Mouse (Mus musculus) stomach, postnatal 0 days (tissue): Measurements from ENCODE around the gene Tmem265. TPM values are rescaled to one million over a fixed set of nuclear protein-coding genes. Genes with fewer than 3 reads are reported as not detected.

Experiments used
- ATAC-seq: fragments of 200-750 bp; cut with Nextera tagmentation; 2 replicates; pipeline ENCODE4 v1.8.0; 2017; ENCODE audit not compliant: low FRiP score, low TSS enrichment
- DNase-seq: peaks from one replicate; pipeline ENCODE4 v3.0.0-alpha.2; 2016; ENCODE audit warnings: low spot score
- H3K27ac ChIP-seq: fragments of 300-500 bp; sonication (generic); replicated peaks from 2 replicates; pipeline ENCODE4 v1.5.1; 2014; ENCODE audit warnings: mild to moderate bottlenecking, control low read depth
- H3K27me3 ChIP-seq: fragments of 300-500 bp; sonication (generic); 2 replicates; pipeline ENCODE4 v1.6.1; 2014; ENCODE audit warnings: low read length; ENCODE audit not compliant: control insufficient read depth, insufficient read depth
- H3K36me3 ChIP-seq: fragments of 300-500 bp; sonication (generic); 2 replicates; pipeline ENCODE4 v1.6.1; 2014; ENCODE audit warnings: low read length, mixed read lengths; ENCODE audit not compliant: control insufficient read depth, insufficient read depth
- H3K4me1 ChIP-seq: fragments of 300-500 bp; sonication (generic); replicated peaks from 2 replicates; pipeline ENCODE4 v1.6.1; 2014; ENCODE audit warnings: antibody characterized with exemption; ENCODE audit not compliant: control insufficient read depth, insufficient read depth
- H3K4me2 ChIP-seq: fragments of 300-500 bp; sonication (generic); replicated peaks from 2 replicates; pipeline ENCODE4 v1.6.1; 2014; ENCODE audit warnings: low read depth, mild to moderate bottlenecking, control low read depth, moderate library complexity
- H3K4me3 ChIP-seq: fragments of 300-500 bp; sonication (generic); 2 replicates; pipeline ENCODE4 v1.5.1; 2014; ENCODE audit warnings: low read depth, low read length, control low read depth
- H3K9ac ChIP-seq: fragments of 300-500 bp; sonication (generic); 2 replicates; pipeline ENCODE4 v1.6.1; 2014; ENCODE audit warnings: mild to moderate bottlenecking, low read length, control low read depth, mixed read lengths
- H3K9me3 ChIP-seq: fragments of 300-500 bp; sonication (generic); 2 replicates; pipeline ENCODE4 v1.6.1; 2016; ENCODE audit warnings: low read length; ENCODE audit not compliant: control insufficient read depth
- CTCF ChIP-seq: IDR thresholded peaks from 2 replicates; pipeline ENCODE4 v1.5.1; 2016; ENCODE audit warnings: antibody characterized with exemption, low read depth, mild to moderate bottlenecking, moderate library complexity
- EP300 ChIP-seq: optimal IDR thresholded peaks from 2 replicates; pipeline ENCODE3; 2016; ENCODE audit warnings: antibody characterized with exemption
- WGBS: fragments of 180-500 bp; shearing (Covaris S2); extraction: QIAGEN DNeasy Blood & Tissue Kit; methylation state at CpG from one replicate; pipeline ENCODE4 v1.1.7; 2014; 5-methylcytosine and 5-hydroxymethylcytosine counted together
- polyA plus RNA-seq: library from polyadenylated mRNA; unstranded; fragments of >200 nt; fragmentation: Nextera tagmentation; extraction: Ambion mirVana; gene quantifications from 2 replicates; pipeline ENCODE4 v1.2.1, GENCODE M21; 2015

Gene Tmem265
- polyA plus RNA-seq, 1 experiment from 2014 or later, result 24.3 TPM

DNA sequence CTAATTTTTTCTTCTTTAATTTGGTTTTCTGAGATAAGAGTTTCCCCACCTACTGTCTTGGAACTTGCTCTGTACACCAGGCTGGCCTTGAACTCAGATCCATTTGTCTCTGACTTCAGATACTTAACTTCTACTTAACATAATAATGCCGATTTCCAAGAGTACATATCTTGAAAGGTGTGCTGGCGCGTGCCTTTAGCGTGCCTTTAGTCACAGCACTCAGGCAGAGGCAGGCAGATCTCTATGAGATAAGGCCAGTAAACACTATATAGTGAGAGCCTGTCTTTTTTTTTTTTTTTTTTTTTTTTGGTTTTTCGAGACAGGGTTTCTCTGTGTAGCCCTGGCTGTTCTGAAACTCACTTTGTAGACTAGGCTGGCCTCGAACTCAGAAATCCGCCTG, 44.8 kb upstream of the Tmem265 start:
- H3K4me3 ChIP-seq, result no peak overlapping the region
- no peak overlapping the region for H3K27ac ChIP-seq
- no peaks in the 10 kb centered on the region for H3K9me3 ChIP-seq
- ATAC-seq (no peak), DNase-seq (no peak)
- no peaks in the 10 kb centered on the region for H3K4me1 ChIP-seq
- H3K27me3 ChIP-seq, result no peaks in the 10 kb centered on the region
- no peak overlapping the region for H3K9ac ChIP-seq
- TF ChIP-seq EP300, result no peak
- no peak for TF ChIP-seq CTCF
- 93% methylated on average over 6 of the region's 7 CpGs for WGBS
- peaks cover 12% of the 10 kb centered on the region for H3K36me3 ChIP-seq
- no peak overlapping the region for H3K4me2 ChIP-seq

DNA sequence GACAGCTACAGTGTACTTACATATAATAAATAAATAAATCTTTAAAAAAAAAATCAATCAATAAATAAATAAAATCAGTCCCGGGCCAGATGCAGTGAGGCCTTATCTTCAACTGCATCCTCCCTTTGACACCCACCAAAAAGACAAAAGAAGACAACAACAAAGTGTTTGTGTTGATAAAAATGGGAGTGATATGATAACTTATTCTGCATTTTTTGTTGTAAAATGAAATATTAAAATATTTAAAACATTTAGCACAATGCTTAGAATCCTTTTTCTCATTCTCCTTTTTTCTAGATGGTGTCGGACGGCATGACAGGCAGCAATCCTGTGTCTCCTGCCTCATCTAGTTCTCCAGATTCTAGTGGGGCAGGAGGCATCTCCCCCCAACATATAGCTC, 41.9 kb upstream of the Tmem265 start, which contains the start of gene Gm42715:
Gene Gm42715 (plus strand): TSS at position 301 of the 400 bp plus-strand sequence.
- H3K4me2 ChIP-seq, result no peak within 1 kb of the TSS
- H3K27me3 ChIP-seq, result no peaks in the 10 kb centered on the region
- no peak within 1 kb of the TSS for H3K9ac ChIP-seq
- no peaks in the 10 kb centered on the region for H3K9me3 ChIP-seq
- ATAC-seq (no peak), DNase-seq (no peak)
- no peak within 1 kb of the TSS for H3K4me3 ChIP-seq
- H3K36me3 ChIP-seq, result peaks cover 23% of the 10 kb centered on the region
- H3K4me1 ChIP-seq, result no peaks in the 10 kb centered on the region
- no peak within 1 kb of the TSS for H3K27ac ChIP-seq
- 89% methylated on average over 3 of the region's 3 CpGs for WGBS
- TF ChIP-seq CTCF (no peak), EP300 (no peak)

DNA sequence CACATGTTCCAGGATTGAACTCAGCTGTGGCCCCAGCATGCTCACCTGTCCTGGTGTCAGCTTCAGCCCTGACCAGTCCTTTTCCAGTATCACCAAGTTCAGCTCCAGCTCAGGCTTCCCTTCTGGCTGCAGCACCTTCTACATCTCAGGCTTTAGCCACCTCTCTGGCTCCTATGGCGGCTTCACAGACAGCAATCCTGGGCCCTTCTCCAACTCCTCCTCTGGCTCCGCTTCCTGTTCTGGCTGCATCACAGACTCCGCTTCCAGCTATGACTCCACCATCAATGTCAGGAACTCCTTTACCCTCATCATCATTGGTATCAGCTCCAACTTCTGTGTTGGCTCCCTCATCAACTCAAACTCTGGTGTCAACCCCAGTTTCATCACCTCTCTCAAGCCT, 19.5 kb upstream of the Tmem265 start:
- Histone ChIP-seq H3K4me1 (no peaks in the 10 kb centered on the region), H3K9me3 (no peaks in the 10 kb centered on the region), H3K36me3 (peaks cover 53% of the 10 kb centered on the region), H3K4me3 (no peak overlapping the region), H3K4me2 (no peak overlapping the region), H3K27me3 (no peaks in the 10 kb centered on the region), H3K27ac (no peak overlapping the region), H3K9ac (no peak overlapping the region)
- 80% methylated on average over 3 of the region's 3 CpGs for WGBS
- DNase-seq (no peak), ATAC-seq (no peak)
- TF ChIP-seq CTCF (no peak), EP300 (no peak)

DNA sequence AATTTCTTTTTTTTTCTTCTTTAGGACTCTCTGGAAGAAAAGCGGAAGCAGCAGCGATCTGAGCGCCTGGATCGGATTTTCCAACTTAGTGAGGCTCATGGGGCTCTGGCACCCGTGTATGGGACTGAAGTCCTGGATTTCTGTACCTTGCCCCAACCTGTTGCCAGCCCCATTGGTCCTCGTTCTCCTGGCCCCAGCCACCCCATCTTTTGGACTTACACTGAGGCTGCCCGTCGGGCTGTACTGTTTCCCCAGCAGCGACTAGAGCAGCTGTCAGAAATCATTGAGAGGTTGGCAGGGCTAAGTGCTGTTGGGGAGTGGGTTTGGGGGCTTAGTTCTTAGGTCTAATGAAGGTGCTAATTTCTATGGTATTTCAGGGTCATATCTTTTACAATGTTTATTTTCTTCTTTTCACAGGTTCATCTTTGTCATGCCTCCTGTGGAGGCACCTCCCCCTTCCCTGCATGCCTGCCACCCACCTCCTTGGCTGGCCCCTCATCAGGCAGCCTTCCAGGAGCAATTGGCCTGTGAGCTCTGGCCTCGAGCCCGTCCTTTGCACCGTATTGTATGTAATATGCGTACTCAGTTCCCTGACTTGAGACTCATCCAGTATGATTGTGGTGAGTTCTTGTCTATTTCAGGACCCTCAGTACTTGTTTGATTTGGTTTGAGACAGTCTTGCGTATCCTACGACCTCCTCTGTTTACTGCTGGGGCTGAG, 11.9 kb upstream of the Tmem265 start:
- Histone ChIP-seq H3K9ac (no peak overlapping the region), H3K27ac (no peak overlapping the region), H3K4me1 (no peaks in the 10 kb centered on the region), H3K4me3 (no peak overlapping the region), H3K36me3 (peaks cover 26% of the 10 kb centered on the region), H3K9me3 (no peaks in the 10 kb centered on the region), H3K27me3 (no peaks in the 10 kb centered on the region), H3K4me2 (no peak overlapping the region)
- ATAC-seq, result no peak
- TF ChIP-seq EP300, result no peak
- TF ChIP-seq CTCF, result no peak
- 88% methylated on average over 15 of the region's 15 CpGs for WGBS
- DNase-seq, result no peak

DNA sequence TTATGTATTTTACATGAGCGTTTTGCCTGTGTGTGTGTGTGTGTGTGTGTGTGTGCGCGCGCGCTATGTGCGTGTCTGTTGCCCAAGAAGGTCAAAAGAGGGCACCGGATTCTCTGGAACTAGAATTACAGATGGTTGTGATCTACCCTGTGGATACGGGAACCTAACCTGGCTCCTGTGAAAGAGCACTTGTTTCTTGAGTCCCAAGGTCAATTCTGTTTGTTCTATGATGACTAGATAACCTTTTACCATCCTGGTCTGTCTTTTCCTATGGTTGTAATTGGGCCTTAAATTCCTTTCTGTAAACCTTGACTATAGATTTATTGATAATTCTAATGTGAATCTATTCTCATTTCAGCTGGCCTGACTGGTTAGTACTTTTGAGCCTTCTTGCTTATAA, 9.6 kb upstream of the Tmem265 start:
- H3K4me1 ChIP-seq, result no peaks in the 10 kb centered on the region
- H3K4me3 ChIP-seq, result no peak overlapping the region
- H3K9me3 ChIP-seq, result no peaks in the 10 kb centered on the region
- H3K4me2 ChIP-seq, result no peak overlapping the region
- 91% methylated on average over 8 of the region's 8 CpGs for WGBS
- H3K9ac ChIP-seq, result no peak overlapping the region
- no peak overlapping the region for H3K27ac ChIP-seq
- ATAC-seq (no peak), DNase-seq (no peak)
- TF ChIP-seq CTCF (no peak), EP300 (no peak)
- H3K36me3 ChIP-seq, result peaks cover 24% of the 10 kb centered on the region
- H3K27me3 ChIP-seq, result no peaks in the 10 kb centered on the region

DNA sequence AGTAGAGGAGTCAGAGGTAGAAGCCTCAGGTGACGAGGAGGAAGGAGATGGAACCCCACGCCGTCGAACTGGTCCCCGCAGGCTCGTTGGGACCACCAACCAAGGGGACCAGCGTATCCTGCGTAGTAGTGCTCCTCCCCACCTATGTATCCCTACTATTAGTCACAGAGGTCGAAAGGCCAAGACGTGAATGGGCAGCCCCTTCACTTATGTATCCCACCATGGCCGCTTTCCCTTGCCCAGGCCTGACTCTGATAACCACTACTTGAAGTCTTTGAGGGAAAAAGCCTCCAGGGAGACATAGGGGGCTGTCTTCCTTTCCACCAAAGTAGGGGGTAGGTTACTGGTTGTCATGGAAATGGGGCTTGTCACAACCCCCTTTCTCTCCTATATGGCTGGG, 610 bp upstream of the Tmem265 start:
- H3K36me3 ChIP-seq, result peaks cover 35% of the 10 kb centered on the region
- no peak for TF ChIP-seq CTCF
- 98% methylated on average over 11 of the region's 11 CpGs for WGBS

More for the DNA sequence above, 610 bp upstream of the Tmem265 start:
- no peaks in the 10 kb centered on the region for H3K27me3 ChIP-seq
- no peak overlapping the region for H3K27ac ChIP-seq
- H3K9ac ChIP-seq, result no peak overlapping the region
- no peaks in the 10 kb centered on the region for H3K4me1 ChIP-seq
- no peaks in the 10 kb centered on the region for H3K9me3 ChIP-seq
- no peak for DNase-seq
- H3K4me2 ChIP-seq, result no peak overlapping the region
- 0 out of 2 replicates have a peak, but pooled peaks have one; percentile 14 for ATAC-seq
- no peak overlapping the region for H3K4me3 ChIP-seq
